Mouse (Mus musculus) megakaryocyte progenitor cell, adult 5-6 weeks (primary cell): ENCODE measurements at regions not wholly inside any gene's neighbourhood (a gene's known extent, or its start where the extent isn't known, plus 50 kb on each side); places are given as distances from the start of the nearest gene placed in this dataset.

ENCODE experiments used
- ATAC-seq: replicated peaks from 2 replicates; pipeline ENCODE4 v1.8.0; 2016; ENCODE audit warnings: mild to moderate bottlenecking, moderate TSS enrichment, inconsistent platforms; ENCODE audit not compliant: poor library complexity

DNA sequence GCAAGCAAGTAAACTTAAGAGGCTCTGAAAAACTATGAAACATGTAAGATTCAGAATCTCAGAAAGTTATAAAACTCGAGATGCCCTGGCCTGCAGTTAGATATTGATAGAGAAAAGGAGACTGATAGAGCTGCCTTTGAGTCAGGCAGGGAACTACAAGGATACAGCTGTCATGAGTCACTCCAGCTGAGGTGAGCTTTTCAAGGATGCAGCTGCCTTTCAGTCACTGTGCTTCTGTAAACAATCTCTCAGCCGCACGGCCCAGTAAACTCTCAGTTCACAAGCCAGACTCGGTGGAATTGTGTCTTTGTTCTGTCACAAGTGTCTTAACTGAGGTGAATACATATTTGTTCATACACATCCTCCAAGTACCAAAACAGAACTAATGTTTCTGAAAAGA lies 334.9 kb upstream of the Rsrc1 start:
- no peak for ATAC-seq

DNA sequence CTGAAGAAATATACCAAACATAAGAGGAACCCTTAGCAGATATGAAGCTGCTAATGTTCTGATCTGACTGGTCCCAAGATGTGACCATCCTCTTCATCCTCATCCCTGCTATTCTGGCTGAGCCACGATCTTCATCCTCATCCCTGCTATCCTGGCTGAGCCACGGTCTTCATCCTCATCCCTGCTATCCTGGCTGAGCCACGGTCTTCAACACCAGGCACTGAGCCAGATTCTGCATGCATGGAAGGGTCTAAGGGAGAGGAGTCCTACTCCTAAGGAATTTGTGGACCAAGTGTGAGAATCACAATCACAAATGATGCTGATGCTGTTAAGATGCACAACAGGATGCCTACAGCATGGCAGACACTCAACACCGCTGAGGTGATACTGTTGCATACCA lies 331.9 kb upstream of the Rsrc1 start:
- no peak for ATAC-seq

DNA sequence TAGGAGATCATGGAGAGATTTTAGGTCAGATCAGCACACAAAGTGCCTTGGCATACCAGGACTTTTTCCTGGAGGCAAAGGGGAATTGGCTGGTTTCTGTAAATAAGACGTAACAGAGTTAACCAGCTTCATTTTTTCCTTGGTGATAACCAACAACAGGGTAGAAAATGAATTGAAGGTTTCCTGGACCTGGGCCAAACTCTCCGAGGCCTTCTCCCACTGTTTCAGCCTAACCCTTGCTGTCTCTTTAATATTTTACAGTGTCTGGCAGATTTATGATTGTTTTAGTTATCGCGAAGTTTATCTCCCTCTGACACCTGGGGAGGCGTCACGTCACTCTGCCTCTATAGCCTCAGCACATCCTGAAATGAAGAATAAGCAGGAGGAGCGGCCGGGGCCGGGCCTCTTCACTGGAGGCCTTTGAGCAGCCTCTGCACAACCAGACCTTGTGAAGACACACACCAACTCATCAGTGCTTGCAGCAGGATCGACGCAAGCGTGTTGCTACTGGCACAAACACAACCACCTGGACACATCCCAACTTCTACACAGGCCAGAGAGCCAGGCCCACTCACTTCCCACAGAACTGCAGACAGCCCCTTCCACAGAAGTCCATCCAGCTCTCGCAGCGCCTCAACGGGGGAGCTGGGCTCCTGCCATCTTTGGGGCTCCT lies 331.0 kb upstream of the Rsrc1 start:
- peak; percentile 52 for ATAC-seq

DNA sequence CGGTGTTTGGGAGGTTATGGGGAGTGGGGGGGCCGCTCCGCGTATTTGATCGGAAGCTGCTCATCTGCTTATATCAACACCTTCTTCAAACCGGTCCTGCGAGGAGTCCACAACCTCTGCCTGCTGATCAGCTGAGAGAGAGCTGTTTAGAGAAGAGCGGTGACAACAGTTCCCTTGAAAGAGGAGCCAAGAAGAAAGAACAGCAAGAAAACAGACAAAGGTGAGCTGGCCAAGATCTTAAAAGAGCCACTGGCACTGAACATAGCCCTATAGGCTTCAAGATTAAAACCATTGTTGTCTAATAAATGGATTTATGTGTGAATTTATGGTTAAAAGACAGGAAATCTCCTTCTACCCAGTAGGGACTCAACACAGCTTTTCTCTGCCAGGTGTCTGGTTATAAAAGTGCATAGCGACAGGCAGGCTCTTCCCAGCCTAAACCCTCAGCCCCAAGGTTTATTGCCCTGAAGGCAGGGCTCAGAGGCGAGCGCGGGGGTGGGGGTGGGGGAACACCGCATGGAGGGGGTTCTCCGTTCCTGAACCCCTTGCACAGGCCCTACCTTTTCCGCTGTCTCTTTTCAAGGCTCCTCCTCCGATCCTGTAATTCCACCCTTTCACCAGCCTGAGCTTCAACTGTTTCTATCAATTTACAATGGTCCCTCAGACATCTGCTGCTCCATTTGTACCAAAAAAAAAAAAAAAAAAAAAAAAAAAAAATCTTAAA lies 330.3 kb upstream of the Rsrc1 start:
- no peak for ATAC-seq

DNA sequence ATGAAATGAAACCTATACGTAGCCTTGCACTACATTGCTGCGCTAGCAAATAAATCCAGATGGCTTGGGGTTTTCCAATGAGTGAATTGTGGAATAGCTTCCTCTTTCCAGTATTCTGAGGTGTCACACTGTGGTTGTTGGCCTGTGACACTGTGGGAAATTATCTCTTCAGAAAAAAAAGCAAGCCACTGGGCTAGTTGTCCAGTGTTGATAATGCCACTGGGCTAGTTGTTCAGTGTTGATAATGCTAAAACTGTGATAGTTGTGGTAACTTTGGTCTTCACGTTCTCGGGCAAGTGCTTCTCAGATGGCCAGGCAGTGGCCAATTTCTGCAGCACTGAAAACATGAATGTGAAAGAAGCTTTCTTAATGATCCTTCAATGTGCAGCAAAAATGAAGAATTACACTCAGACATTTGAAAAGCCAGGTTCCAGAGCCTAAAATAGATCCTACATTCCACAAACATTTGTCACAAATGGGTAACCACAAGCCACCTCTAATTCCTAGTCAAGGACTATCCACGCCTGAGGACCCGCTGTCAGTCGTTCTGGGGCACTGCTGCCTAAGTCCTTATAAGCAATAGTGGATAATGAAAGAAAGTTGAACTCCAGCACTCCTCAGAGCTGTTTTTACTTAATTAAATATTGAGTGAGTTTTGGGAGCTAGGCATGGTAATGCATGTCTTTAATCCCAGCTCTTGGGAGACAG lies 328.9 kb upstream of the Rsrc1 start:
- ATAC-seq, result peak; percentile 38

DNA sequence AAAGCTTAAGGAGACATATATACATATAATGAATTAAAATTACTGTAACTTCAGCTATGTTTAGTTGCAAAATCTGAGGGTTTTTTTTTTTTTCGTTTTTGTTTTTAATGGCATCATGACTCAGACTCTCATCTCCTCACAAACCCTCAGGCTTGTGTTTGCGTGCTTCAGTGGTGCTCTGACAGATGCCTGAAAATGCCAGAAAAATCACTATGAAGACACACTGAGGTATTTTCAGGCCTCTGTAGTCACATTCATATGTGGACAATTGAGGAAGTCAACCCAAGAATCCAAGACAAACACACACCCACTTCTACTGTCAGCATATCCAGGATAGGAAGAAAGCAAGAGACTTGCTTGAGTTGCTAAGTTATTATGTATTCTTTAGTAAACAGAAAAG lies 327.2 kb upstream of the Rsrc1 start:
- ATAC-seq, result no peak

DNA sequence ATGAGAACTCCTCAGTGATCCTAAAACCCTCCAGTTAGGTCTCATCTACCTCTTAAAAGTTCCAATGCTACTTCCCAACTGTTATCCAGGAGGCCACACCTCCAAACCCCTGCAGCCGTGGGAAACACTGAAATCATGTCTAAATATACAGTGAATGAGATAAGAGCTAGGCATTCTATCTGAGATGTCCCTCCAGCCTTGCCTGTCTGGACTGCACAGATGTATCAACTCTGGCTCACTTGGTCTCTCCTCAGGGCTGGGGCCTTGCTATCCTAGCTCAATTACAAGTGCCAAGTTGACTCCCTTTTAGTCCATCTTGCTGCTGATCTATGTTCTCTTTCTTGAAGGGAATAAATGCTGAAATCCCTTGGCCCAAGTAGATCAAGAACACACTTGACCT lies 326.3 kb upstream of the Rsrc1 start:
- ATAC-seq, result no peak

DNA sequence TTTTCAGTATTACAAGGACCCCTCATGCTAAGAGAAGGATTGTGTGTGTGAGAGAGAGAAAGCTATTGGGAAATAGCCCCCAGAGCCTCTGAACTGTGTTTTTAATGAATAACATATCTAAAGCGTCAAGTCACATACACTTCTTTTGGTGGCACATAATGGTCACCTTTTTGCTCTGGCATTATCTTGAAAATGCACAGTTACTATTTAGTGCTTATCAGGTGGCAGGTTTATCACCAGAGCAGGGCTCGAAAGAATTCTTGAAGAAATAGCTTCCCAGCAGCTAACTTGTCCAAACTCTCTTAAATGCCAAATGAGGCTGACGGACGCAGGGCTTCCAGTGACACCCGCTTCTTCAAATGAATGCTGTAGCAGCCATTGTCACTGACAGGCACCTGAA lies 324.7 kb upstream of the Rsrc1 start:
- peak; percentile 16; the same call in 1 of the 2 replicates for ATAC-seq

DNA sequence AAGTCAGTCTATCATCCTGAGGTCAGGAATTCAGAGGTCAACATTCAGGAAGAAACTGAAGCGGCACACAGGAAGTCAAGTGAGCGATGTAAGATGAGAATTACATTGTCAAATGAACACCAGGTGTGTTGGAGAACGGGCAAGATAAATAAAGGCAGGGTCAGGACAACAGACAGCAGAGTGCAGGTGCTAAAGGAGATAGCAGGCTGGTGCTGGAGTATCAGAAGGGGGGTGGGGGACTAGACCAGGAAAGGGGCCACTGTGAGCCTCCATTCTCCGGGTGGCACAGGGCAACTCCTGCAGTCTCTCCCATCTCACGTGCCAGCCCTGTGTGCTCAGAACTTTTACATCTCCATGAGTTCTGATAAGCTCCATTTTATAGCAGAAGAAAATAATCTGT lies 320.6 kb upstream of the Rsrc1 start:
- peak; percentile 46 for ATAC-seq

DNA sequence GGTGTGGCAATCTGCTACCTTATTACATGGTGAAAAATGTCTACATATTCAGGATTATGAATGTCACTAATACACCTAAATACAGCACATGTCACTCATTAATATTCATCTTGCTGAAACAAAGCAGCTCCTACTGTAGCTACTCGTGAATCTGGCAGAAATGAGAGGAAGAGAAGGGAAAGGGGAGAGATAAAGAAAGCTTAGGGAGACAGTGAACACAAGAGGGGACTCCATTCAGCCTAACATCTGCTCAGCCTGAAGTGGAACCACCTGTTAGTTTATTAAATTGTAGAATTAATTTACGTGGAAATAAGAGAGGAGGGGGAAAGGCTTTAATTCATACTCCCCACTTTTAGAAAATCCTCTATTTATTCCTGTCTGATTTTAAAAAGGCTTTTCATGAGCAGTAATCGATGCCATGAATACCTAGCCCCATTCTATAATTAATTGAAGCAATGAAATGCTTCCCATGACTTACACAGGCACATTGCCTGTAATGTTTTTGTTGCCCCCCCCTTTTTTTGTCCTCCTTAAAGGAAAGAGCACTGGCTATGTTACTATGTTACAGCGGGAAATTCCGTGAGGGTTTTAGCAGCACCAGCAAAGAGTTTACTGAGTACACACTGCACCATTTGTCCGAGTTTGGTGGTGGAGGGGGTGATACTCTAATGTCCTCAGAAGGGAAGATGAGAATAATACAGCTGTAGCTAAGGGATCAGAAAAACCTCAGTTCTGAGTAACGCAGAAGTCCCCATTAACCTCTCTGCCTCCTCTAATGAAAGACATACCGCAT lies 319.2 kb upstream of the Rsrc1 start:
- ATAC-seq, result no peak

DNA sequence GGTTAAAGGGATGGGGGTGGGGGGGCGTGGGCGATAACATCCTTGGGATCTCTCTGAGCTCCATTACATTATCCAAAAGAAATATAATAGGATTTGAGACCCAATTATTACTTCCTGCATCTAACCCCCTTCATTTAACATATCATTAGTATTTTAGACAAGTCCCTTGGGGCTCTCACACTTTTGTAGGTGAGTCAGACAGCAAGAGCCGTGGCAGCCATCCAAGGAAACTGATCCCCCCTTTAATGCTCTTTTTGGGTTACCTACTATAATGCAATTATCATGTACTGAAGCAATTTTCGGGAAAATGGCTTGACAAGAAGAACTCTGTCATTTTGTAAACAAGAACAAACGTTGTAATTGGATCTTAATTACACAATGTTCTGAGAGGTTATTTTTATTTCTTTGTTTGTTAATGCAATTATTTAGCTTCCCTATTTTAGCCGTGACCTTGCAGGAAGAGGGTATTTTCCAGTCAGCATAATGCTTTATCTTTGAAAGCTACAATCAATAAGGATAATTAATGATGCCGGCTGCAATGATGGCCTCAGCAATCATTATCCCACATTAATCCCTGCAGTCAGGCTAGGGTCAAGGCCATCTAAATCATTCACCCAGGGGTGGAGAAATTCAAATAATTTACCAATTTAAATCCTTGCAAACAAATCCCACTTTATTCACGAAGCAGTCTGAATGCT lies 297.5 kb upstream of the Rsrc1 start:
- no peak for ATAC-seq

DNA sequence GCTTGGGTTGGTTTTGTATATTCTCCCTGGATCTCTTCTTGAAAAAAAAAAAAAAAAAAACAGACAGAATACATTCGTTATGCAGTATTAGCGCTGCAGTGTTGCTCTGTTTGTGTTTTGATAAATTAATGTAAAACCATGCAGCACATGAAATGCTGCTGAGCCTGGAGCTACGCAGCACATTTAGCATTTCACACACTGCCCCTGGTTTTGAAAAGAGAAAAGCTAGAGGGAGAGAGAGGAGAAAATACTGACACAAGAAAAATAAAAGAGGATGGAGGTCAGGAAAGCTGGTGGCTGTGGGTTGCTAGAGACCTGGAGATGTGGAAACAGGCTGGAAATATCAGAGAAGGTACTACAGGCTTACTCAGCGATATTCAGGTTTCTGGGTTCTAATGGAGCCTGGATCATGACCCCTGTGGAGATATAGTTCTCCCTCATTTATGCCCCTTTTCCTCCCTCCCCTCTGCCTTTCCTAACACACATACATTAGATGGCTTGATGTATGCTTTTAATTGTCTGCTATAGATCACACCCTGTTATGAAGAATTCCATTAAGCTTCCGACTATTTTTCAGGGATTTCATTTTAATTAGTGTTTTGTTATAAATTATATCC lies 296.8 kb upstream of the Rsrc1 start:
- no peak for ATAC-seq

DNA sequence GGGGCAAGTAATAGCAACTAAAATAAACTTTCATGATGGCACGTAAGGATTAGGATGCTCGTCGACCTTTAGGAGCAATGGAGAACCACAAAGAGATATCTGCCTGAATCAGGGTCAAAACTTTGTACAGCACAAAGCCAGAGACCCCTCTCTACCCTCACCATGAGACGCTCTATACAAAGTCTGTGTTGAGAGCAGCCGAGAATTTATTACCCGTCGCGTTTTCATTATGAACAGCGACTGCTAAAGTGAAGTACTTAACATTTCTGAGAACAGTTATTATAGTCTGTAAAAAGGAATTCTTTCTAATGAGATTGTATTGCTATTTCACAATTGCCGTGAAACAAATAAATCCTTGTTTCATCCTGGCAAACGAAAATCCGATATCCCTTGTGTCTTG lies 296.1 kb upstream of the Rsrc1 start:
- no peak for ATAC-seq

DNA sequence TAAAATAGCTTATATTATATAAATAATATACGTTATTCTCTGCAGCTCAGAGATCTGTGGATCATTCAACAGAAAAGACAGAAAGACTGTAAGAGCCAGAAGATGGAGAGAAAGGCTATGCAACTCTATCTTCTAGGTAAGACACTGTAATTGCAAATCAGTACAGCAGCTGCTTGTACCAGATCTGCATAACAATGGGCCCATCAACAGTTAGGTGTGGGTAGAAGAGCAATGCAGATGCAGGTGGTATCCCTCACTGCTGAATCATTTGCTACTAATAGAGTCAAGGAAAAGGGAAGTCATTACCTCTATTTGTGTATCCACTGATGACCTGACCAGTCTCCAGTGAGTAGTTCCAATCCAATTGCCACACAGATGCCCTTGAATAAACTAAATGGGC lies 294.1 kb upstream of the Rsrc1 start:
- no peak for ATAC-seq

DNA sequence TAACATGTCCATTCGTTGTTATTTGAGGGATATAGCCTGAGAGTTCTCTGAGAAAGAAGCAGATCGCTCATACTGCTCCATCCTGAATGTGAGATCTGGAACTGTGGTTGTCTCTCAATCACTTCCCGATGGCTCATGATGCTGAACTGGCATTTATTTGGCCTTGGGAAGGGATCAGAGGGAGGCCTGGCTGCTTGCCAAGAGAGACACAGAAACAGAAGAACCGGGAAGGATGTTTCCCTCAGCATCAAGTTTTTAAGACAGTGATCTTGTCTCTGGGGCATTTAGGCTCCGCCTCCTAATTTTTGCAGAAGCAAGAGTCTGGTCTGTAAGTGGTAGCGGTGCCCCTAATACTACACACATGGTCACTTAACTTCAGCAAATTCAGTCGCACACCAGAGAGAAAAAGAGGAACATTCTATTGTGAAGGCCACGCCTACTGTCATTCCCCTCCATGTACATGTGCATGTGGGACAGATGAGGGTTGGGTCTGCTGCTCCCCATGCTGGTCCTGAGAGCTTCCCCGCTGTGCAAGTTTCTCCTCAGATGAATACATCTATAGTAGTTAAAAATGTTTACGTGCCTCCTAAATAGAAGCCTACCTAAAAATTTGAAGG lies 290.2 kb upstream of the Rsrc1 start:
- peak; percentile 50; the same call in 1 of the 2 replicates for ATAC-seq

DNA sequence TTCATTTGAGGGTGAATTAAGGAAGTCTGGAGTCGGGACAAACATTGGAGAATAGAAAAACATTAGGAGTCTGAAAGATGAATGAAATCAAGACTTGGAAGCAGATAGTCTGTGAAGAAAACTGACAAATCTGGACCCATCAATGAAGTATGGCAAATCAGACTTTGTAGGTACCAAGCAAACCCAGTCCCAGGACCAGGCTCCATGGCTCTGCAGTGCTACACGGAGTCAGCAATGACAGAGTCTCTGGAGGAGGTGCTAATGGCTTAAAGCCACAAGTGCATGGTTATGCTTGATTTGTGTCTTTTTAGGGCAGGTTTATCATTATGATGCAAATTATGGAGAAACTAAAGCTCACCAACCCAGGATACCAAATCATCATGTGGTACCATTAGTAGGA lies 286.1 kb upstream of the Rsrc1 start:
- ATAC-seq, result no peak

DNA sequence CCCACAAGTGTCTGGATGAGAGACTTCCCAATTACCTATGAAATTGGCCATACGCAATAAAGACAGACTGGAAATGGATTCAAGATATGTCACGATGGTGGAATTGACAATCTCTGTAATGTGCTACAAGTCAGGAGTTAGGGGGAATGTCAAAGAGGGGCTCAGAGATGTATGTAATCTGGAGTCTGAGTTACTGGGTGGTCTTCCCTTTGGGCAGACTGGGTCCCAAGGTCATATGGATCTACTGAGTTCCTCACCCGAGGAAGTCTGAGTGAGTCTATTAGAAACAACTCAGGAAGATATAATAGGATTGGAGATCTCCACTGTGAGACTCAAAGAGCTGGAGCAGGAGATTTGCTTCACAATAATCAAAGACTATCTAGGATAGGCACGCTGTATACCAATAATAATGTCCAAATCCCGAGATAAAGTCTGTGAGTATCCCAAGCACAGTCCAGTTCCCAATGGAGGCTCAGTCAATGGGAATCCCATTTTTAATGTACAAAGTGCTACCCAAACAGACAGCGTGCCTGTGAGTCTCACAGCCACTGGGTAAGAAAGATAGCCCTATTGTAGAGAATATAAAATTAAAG lies 285.4 kb upstream of the Rsrc1 start:
- ATAC-seq, result no peak

DNA sequence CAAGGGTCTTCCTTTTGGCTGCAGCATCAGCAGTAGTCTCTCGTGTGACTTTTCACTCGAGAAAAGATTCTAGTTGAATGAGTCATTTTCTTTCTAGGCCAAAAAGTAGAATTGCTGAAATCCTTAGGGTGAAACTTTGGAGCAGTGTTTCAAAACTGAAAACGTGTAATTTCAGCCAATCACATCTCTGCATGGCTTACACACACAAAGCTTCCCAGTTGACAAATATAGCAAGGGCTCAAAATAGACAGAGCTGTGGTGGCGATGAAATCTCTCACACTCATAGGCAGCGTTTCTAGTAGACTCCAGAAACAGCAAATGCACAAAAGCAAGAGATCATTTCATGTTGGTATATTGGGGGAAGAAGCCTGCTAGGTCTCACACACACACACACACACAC lies 283.1 kb upstream of the Rsrc1 start:
- ATAC-seq, result no peak

DNA sequence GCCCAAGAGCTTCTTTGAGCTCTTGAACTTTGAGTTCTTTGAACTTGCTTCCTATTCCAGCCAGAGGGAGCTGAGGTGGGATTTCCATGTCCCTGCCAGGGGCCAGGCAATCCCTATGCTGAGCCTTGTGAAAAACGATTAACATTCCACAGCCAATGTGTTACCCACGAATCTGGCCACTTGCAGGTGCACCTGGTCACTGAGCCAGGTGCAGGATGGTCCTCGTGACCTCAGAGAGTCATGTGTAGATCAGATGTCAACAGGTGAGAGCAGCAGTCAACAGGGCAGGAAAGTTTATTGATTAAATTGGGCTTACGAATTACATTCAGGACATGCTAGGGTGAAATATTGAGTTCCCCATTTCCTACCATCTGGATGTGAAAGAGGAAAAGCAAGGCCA lies 275.4 kb upstream of the Rsrc1 start:
- ATAC-seq, result no peak

DNA sequence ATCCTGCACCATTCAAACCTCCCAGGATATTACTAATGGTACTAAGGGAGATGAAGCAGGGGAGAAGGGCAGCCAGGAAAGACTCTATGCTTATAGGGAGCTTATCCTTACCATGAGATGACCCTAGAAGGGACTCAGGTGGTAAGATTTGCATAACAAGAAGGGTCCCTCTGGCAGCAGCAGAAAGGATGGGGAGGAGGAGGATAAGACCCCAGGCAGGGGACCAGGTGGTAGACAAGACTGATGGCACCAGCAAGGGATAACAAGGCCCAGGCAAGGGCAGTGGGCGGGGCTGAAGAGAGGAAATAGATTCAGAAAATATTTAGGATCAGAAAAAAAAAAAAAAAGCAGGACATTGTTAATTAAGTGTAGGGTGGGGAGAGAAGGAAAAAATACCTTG lies 245.7 kb upstream of the Rsrc1 start:
- ATAC-seq, result no peak
